Mouse (Mus musculus): Measurements from ENCODE around the gene Mboat1. TPM values are rescaled to one million over a fixed set of nuclear protein-coding genes. Genes with fewer than 3 reads are reported as not detected.

Mboat1 gene
- polyA plus RNA-seq, 1 experiment: 7.5 TPM

GRCm38 (mm10) chr13:30199821-30200220 is 63.5 kb downstream of the Mboat1 start:
- Histone ChIP-seq H3K4me3 (replicated peaks; ENCODE audit: extremely low read depth, low read depth, low read length) (no peak overlapping the region), H3K4me1 (ENCODE audit: control insufficient read depth, insufficient read depth, low read length) (no peaks in the 10 kb centered on the region)
- DNase-seq: no peak
- 74% methylated on average over 4 of the region's 4 CpGs for WGBS
- TF ChIP-seq CTCF (IDR thresholded peaks at IDR 0.05; ENCODE audit: insufficient read depth, low read length) (no peak), POLR2A (IDR thresholded peaks at IDR 0.05; ENCODE audit: borderline replicate concordance, extremely low read depth, low read depth, low read length) (no peak)

DNA sequence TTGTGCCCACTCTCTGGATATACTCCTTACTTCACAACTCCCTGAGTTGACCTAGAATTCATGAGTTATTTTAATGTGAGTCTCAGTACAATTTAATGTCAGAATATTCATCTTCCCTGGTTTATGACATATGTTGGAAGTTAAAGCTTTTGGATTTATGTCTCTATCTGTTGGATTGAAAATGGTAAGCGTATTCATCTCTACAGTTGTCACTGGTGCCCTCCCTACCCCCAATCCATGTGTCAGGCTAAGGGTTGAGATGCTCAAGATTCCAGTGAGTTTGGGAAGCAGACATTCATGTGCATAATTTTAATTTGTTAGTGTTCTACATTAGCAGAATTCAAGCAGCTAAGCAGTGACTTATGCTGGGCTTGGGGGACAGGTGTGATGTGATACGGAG is 64.4 kb downstream of the Mboat1 start:
- Histone ChIP-seq H3K4me1 (ENCODE audit: control insufficient read depth, insufficient read depth, low read length) (no peaks in the 10 kb centered on the region), H3K4me3 (replicated peaks; ENCODE audit: extremely low read depth, low read depth, low read length) (no peak overlapping the region)
- no peak for DNase-seq
- TF ChIP-seq CTCF (IDR thresholded peaks at IDR 0.05; ENCODE audit: insufficient read depth, low read length) (no peak), POLR2A (IDR thresholded peaks at IDR 0.05; ENCODE audit: borderline replicate concordance, extremely low read depth, low read depth, low read length) (no peak)
- 93% methylated on average over 2 of the region's 2 CpGs for WGBS

GRCm38 (mm10) chr13:30203018-30203417 is 66.7 kb downstream of the Mboat1 start:
- WGBS: 81% methylated on average over 2 of the region's 2 CpGs
- H3K4me1 ChIP-seq (ENCODE audit: control insufficient read depth, insufficient read depth, low read length): no peaks in the 10 kb centered on the region
- no peak overlapping the region for H3K4me3 ChIP-seq (replicated peaks; ENCODE audit: extremely low read depth, low read depth, low read length)
- no peak for TF ChIP-seq POLR2A (IDR thresholded peaks at IDR 0.05; ENCODE audit: borderline replicate concordance, extremely low read depth, low read depth, low read length)
- no peak for DNase-seq

DNA sequence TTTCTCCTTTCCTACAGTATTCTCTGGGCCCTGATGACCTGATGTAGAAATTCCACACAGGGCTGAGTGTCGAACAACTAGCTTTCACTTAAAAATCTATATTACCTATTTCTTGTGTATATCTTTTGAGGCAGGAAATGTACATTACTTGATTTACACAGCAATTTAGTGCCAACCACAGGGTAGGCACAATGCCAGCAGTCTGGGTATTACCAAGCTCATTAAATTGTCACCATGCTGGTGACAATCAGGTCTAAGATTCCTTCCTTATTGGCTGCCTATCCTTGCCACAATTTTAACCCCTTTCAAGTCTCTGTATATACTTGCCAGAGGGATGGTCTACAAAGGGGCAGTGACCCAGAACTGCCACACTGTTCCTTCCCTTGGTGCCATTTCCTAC is 71.9 kb downstream of the Mboat1 start:
- TF ChIP-seq POLR2A (IDR thresholded peaks at IDR 0.05; ENCODE audit: borderline replicate concordance, extremely low read depth, low read depth, low read length) (no peak), CTCF (IDR thresholded peaks at IDR 0.05; ENCODE audit: insufficient read depth, low read length) (no peak)
- WGBS: 64% methylated on average over 1 of the region's 1 CpGs
- no peaks in the 10 kb centered on the region for H3K4me1 ChIP-seq (ENCODE audit: control insufficient read depth, insufficient read depth, low read length)
- H3K4me3 ChIP-seq (replicated peaks; ENCODE audit: extremely low read depth, low read depth, low read length): no peak overlapping the region
- no peak for DNase-seq

DNA sequence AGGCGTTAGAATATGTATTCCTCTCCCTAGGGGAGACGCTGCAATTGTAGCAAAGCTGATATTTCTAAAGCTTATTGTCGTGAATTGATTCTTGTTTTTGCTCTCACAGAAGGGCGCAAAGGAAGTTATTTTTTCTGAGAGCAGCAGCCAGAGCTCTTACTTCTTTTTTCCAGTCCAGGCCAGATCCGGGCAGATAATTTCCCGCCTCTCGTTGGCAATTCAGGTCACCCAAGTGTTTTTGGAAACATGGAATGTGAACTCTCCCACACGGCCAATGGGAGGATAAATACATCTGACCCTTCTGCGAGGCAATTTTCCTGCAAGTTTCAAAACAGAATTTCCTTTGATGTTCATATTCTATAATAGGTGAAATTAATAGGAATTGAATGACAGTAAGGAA is 77.0 kb downstream of the Mboat1 start:
- no peak overlapping the region for H3K4me3 ChIP-seq (replicated peaks; ENCODE audit: extremely low read depth, low read depth, low read length)
- no peak for TF ChIP-seq POLR2A (IDR thresholded peaks at IDR 0.05; ENCODE audit: borderline replicate concordance, extremely low read depth, low read depth, low read length)
- TF ChIP-seq CTCF (IDR thresholded peaks at IDR 0.05; ENCODE audit: insufficient read depth, low read length): no peak
- no peak for DNase-seq
- 72% methylated on average over 9 of the region's 9 CpGs for WGBS
- no peaks in the 10 kb centered on the region for H3K4me1 ChIP-seq (ENCODE audit: control insufficient read depth, insufficient read depth, low read length)

- DNase-seq: no peak
- Histone ChIP-seq H3K4me3 (replicated peaks; ENCODE audit: extremely low read depth, low read depth, low read length) (no peak overlapping the region), H3K4me1 (ENCODE audit: control insufficient read depth, insufficient read depth, low read length) (no peaks in the 10 kb centered on the region)
- WGBS: 84% methylated on average over 12 of the region's 12 CpGs
- TF ChIP-seq CTCF (IDR thresholded peaks at IDR 0.05; ENCODE audit: insufficient read depth, low read length) (no peak), POLR2A (IDR thresholded peaks at IDR 0.05; ENCODE audit: borderline replicate concordance, extremely low read depth, low read depth, low read length) (no peak)
Measured at GRCm38 (mm10) chr13:30217588-30218371, 81.5 kb downstream of the Mboat1 start.

DNA sequence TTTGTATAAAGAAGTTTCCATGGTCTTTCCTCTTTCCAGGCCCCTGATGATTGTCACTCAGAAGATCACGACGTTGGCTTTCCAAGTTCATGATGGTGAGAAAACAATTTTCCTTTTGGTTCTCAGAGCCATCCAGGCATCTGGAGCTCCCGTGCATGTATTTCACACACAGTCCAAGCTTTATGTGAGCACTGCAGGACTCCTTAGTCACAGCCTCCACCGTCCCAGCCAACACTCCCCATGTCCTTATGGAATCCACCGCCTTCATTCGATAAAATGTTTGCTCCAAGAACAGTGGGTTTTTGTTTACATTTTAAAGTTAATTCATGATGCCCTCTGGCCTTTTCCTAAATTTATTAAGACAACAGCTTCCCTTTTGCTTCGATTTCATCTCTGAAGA is 83.3 kb downstream of the Mboat1 start:
- TF ChIP-seq CTCF (IDR thresholded peaks at IDR 0.05; ENCODE audit: insufficient read depth, low read length) (no peak), POLR2A (IDR thresholded peaks at IDR 0.05; ENCODE audit: borderline replicate concordance, extremely low read depth, low read depth, low read length) (no peak)
- 68% methylated on average over 7 of the region's 7 CpGs for WGBS
- H3K4me3 ChIP-seq (replicated peaks; ENCODE audit: extremely low read depth, low read depth, low read length): no peak overlapping the region
- H3K4me1 ChIP-seq (ENCODE audit: control insufficient read depth, insufficient read depth, low read length): no peaks in the 10 kb centered on the region
- DNase-seq: no peak

GRCm38 (mm10) chr13:30221316-30221715 is 85.0 kb downstream of the Mboat1 start:
- TF ChIP-seq CTCF (IDR thresholded peaks at IDR 0.05; ENCODE audit: insufficient read depth, low read length): no peak
- TF ChIP-seq POLR2A (IDR thresholded peaks at IDR 0.05; ENCODE audit: borderline replicate concordance, extremely low read depth, low read depth, low read length): no peak
- 43% methylated on average over 3 of the region's 3 CpGs for WGBS
- Histone ChIP-seq H3K4me3 (replicated peaks; ENCODE audit: extremely low read depth, low read depth, low read length) (no peak overlapping the region), H3K4me1 (ENCODE audit: control insufficient read depth, insufficient read depth, low read length) (no peaks in the 10 kb centered on the region)
- no peak for DNase-seq

DNA sequence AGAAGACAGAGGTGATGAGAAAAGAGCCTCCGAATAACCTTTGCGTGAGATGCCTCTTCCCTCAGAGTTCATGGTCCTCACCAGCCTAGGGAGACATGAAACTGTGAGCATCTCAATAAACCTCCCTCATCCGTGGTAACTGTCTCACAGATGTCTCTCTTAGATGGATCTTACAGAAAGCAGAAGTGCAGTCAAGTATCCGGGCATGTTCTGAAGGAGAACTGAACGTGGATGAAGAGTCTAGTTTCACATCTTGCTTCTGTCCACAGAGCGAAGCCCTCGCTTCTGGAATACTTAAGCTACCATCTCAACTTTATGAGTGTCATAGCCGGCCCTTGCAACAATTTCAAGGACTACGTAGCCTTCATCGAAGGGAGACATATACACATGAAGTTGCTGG is 87.8 kb downstream of the Mboat1 start:
- TF ChIP-seq CTCF (IDR thresholded peaks at IDR 0.05; ENCODE audit: insufficient read depth, low read length) (no peak), POLR2A (IDR thresholded peaks at IDR 0.05; ENCODE audit: borderline replicate concordance, extremely low read depth, low read depth, low read length) (no peak)
- Histone ChIP-seq H3K4me1 (ENCODE audit: control insufficient read depth, insufficient read depth, low read length) (no peaks in the 10 kb centered on the region), H3K4me3 (replicated peaks; ENCODE audit: extremely low read depth, low read depth, low read length) (no peak overlapping the region)
- DNase-seq: no peak
- WGBS: 95% methylated on average over 10 of the region's 10 CpGs

DNA sequence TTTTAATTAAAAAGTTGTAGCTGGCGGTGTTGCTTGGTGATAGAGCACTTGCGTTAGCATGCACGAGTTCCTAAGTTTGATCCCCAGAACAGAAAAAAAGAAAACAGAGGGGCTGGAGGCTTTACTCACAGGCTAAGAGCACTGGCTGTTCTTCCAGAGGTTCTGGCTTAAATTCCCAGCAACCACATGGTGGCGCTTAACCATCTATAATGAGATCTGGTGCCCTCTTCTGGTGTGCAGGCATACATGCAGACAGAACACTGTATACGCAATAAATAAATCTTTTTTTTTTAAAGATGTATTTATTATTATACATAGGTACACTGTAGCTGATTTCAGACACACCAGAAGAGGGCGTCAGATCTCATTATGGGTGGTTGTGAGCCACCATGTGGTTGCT is 88.4 kb downstream of the Mboat1 start:
- no peak overlapping the region for H3K4me3 ChIP-seq (replicated peaks; ENCODE audit: extremely low read depth, low read depth, low read length)
- TF ChIP-seq CTCF (IDR thresholded peaks at IDR 0.05; ENCODE audit: insufficient read depth, low read length) (no peak), POLR2A (IDR thresholded peaks at IDR 0.05; ENCODE audit: borderline replicate concordance, extremely low read depth, low read depth, low read length) (no peak)
- H3K4me1 ChIP-seq (ENCODE audit: control insufficient read depth, insufficient read depth, low read length): no peaks in the 10 kb centered on the region
- WGBS: 96% methylated on average over 6 of the region's 6 CpGs
- DNase-seq: no peak
